ENCODE assay signal across 20 mouse cellular contexts in the genomic region with DNA sequence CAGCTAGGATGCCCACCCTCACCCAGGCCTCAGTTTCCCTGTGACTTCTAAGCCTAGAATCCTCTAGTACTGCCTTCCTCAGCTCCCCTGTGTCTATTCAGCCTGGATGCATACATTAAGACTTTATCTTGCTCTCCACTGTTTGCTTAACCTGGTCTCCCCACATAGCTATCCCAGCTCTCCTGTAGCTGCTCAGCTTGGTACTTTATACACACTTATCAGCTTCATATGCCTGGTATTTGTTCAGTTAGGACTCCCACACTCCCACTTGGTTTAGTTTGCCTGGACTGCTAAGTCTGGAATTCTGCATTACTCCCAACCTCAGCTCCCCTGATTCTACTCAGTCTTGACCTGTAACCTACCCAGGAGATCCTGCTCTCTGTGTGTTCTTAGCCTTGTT.
"Had no signal": no experiment of that assay in that cellular context is flagged by ENCODE, and none has a peak within 500 bp of the region (broad histone marks: within the 10 kb centered on the region; RNA-seq: fewer than 3 reads in every experiment).

No protein-coding gene starts in this region.

- H3K9me3 ChIP-seq: limb, embryonic 12.5 days; limb, embryonic 15.5 days; midbrain, embryonic 12.5 days; neural tube, embryonic 13.5 days had no signal

- H3K4me3 ChIP-seq: limb, embryonic 12.5 days; limb, embryonic 15.5 days; midbrain, embryonic 12.5 days; myocyte; neural tube, embryonic 13.5 days had no signal

- H3K4me2 ChIP-seq: limb, embryonic 12.5 days; limb, embryonic 15.5 days; liver, embryonic 11.5 days; midbrain, embryonic 12.5 days; neural tube, embryonic 13.5 days had no signal

- H3K36me3 ChIP-seq: limb, embryonic 12.5 days; limb, embryonic 15.5 days; midbrain, embryonic 12.5 days; neural tube, embryonic 13.5 days had no signal

- H3K4me1 ChIP-seq: limb, embryonic 12.5 days; limb, embryonic 15.5 days; midbrain, embryonic 12.5 days; neural tube, embryonic 13.5 days had no signal

- H3K27me3 ChIP-seq: limb, embryonic 12.5 days; limb, embryonic 15.5 days; midbrain, embryonic 12.5 days; neural tube, embryonic 13.5 days had no signal

- DNase-seq: kidney, adult 18-20 months; kidney, adult 9 months; kidney, postnatal 14 days; kidney, postnatal 4 days; left cerebral cortex, postnatal 4 days; liver, postnatal 0 days; lung, postnatal 14 days; thymus, adult 2 months; thymus, postnatal 14 days; thymus, postnatal 4 days had no signal

- H3K27ac ChIP-seq: limb, embryonic 12.5 days; limb, embryonic 15.5 days; liver, embryonic 14.5 days; macrophage; midbrain, embryonic 12.5 days; neural tube, embryonic 13.5 days had no signal

- ATAC-seq: inflammation-experienced regulatory T-cells, adult 6 months; liver, postnatal 0 days; midbrain, embryonic 16.5 days had no signal

- H3K9ac ChIP-seq: limb, embryonic 12.5 days; limb, embryonic 15.5 days; liver, embryonic 14.5 days; liver, postnatal 0 days; midbrain, embryonic 12.5 days; neural tube, embryonic 13.5 days had no signal
